Mouse (Mus musculus): ENCODE data around the gene Ppp1r9b.
"Not testable (repeated sequence)": the region's sequence is repeated elsewhere in the genome, so short reads cannot be mapped to it uniquely, and the experiment has no call there.

Ppp1r9b gene

GRCm38 (mm10) chr11:94996984-94997383 is 6.1 kb downstream of the Ppp1r9b start:
- DNase-seq (ENCODE audit: extremely low read depth, low read depth, low spot score) = no peak

GRCm38 (mm10) chr11:94997596-94997995 is 6.8 kb downstream of the Ppp1r9b start:
- no peak for DNase-seq (ENCODE audit: extremely low read depth, low read depth, low spot score)

- DNase-seq (ENCODE audit: extremely low read depth, low read depth, low spot score) = no peak
Observed at GRCm38 (mm10) chr11:94998041-94998531, 7.3 kb downstream of the Ppp1r9b start.

GRCm38 (mm10) chr11:95000128-95000527 is 9.3 kb downstream of the Ppp1r9b start:
- no peak for DNase-seq (ENCODE audit: extremely low read depth, low read depth, low spot score)

GRCm38 (mm10) chr11:95000548-95000947 is 9.7 kb downstream of the Ppp1r9b start:
- DNase-seq (ENCODE audit: extremely low read depth, low read depth, low spot score) = no peak

- DNase-seq (ENCODE audit: extremely low read depth, low read depth, low spot score) = no peak
Observed at GRCm38 (mm10) chr11:95001058-95001457, 10.2 kb downstream of the Ppp1r9b start.

- DNase-seq (ENCODE audit: extremely low read depth, low read depth, low spot score) = no peak
Observed at GRCm38 (mm10) chr11:95001584-95002347, 10.9 kb downstream of the Ppp1r9b start.

GRCm38 (mm10) chr11:95002705-95003104 is 11.9 kb downstream of the Ppp1r9b start:
- DNase-seq (ENCODE audit: extremely low read depth, low read depth, low spot score) = no peak

- no peak for DNase-seq (ENCODE audit: extremely low read depth, low read depth, low spot score)
Observed at GRCm38 (mm10) chr11:95004136-95004936, 13.5 kb downstream of the Ppp1r9b start.

GRCm38 (mm10) chr11:95004937-95005198 is 14.0 kb downstream of the Ppp1r9b start:
- no peak for DNase-seq (ENCODE audit: extremely low read depth, low read depth, low spot score)

GRCm38 (mm10) chr11:95006038-95006437 is 15.2 kb downstream of the Ppp1r9b start:
- DNase-seq (ENCODE audit: extremely low read depth, low read depth, low spot score) = no peak

- DNase-seq (ENCODE audit: extremely low read depth, low read depth, low spot score) = no peak
Observed at GRCm38 (mm10) chr11:95006525-95007219, 15.8 kb downstream of the Ppp1r9b start.

GRCm38 (mm10) chr11:95007418-95007817 is 16.6 kb downstream of the Ppp1r9b start:
- no peak for DNase-seq (ENCODE audit: extremely low read depth, low read depth, low spot score)

GRCm38 (mm10) chr11:95008661-95009628 is 18.1 kb downstream of the Ppp1r9b start:
- DNase-seq (ENCODE audit: extremely low read depth, low read depth, low spot score) = no peak

GRCm38 (mm10) chr11:95009629-95010014 is 18.8 kb downstream of the Ppp1r9b start, which contains the start of gene Samd14:
Samd14 (plus strand) TSS chr11:95009879.
- no peak for DNase-seq (ENCODE audit: extremely low read depth, low read depth, low spot score)

GRCm38 (mm10) chr11:95010141-95010739 is 19.4 kb downstream of the Ppp1r9b start:
- DNase-seq (ENCODE audit: extremely low read depth, low read depth, low spot score) = no peak

GRCm38 (mm10) chr11:95010841-95011403 is 20.1 kb downstream of the Ppp1r9b start:
- not testable (repeated sequence) for DNase-seq (ENCODE audit: extremely low read depth, low read depth, low spot score)

- DNase-seq (ENCODE audit: extremely low read depth, low read depth, low spot score) = no peak
Observed at GRCm38 (mm10) chr11:95011416-95011815, 20.6 kb downstream of the Ppp1r9b start.

GRCm38 (mm10) chr11:95012075-95012474 is 21.2 kb downstream of the Ppp1r9b start:
- no peak for DNase-seq (ENCODE audit: extremely low read depth, low read depth, low spot score)

- DNase-seq (ENCODE audit: extremely low read depth, low read depth, low spot score) = no peak
Observed at GRCm38 (mm10) chr11:95012487-95012886, 21.7 kb downstream of the Ppp1r9b start.

Measured in fat pad, adult 2 months (tissue).